Mouse (Mus musculus): ENCODE results near the gene Gm6993. TPM values are rescaled to one million over a fixed set of nuclear protein-coding genes. Genes with fewer than 3 reads are reported as not detected.

The Gm6993 gene
- polyA plus RNA-seq, 1 experiment from 2014 or later, result not detected

DNA sequence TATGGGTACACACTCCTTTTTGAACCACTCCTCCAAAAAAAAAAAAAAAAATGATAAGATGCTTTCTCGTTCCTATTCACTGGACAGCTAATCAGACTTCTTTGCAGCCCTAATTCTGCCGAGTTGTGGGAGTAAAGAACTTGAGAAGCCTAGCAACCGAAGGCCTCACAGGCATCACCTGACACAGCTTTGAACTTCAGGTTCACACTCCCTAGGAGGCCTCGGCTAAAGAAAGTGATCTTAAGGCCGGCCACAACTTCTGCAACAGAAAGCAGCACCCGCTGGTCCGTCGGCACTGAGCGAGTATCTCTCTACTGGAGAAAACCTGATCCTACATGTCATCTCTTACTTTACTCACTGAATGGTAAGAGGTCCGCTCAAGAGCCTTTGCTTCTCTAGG, 8.1 kb downstream of the Gm6993 start:
- Histone ChIP-seq H3K4me3 (ENCODE audit: low read depth, low read length) (no peak overlapping the region), H3K27ac (replicated peaks) (no peak overlapping the region), H3K27me3 (ENCODE audit: control insufficient read depth, insufficient read depth, low read length) (no peaks in the 10 kb centered on the region), H3K36me3 (ENCODE audit: control insufficient read depth, insufficient read depth, low read length) (no peaks in the 10 kb centered on the region), H3K9me3 (ENCODE audit: control insufficient read depth, low read length) (no peaks in the 10 kb centered on the region), H3K9ac (ENCODE audit: low read length) (no peak overlapping the region), H3K4me1 (replicated peaks; ENCODE audit: control insufficient read depth, insufficient read depth) (0 out of 2 replicates have a peak, but pooled peaks cover 2% of the 10 kb centered on the region), H3K4me2 (replicated peaks; ENCODE audit: low read depth) (no peak overlapping the region)
- TF ChIP-seq EP300 (optimal IDR thresholded peaks at IDR 0.05) (no peak), CTCF (IDR thresholded peaks at IDR 0.05; ENCODE audit: low read depth) (no peak)
- no peak for DNase-seq (ENCODE audit: low spot score)
- 46% methylated on average over 10 of the region's 10 CpGs for WGBS
- ATAC-seq (ENCODE audit: low FRiP score, low TSS enrichment), result no peak

DNA sequence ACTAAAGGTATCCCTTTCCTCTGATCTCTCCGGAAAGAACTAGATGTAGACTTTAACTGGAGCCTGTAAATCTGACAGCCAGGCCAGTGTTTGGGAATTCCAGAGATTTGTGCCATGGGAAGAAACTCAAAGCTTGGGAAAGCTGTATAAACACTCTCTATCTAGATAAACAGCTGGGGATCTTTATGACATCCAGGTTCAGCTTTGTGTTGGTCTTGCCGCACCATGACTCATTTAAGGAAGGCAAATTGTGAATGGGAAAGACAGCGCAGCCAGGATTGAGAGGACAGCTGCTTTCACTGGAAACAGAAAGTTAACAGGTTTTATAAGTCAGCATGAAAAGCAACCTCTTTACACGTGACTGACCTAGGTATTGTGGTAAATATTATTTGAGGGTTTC, 11.7 kb downstream of the Gm6993 start:
- DNase-seq (ENCODE audit: low spot score), result no peak

DNA sequence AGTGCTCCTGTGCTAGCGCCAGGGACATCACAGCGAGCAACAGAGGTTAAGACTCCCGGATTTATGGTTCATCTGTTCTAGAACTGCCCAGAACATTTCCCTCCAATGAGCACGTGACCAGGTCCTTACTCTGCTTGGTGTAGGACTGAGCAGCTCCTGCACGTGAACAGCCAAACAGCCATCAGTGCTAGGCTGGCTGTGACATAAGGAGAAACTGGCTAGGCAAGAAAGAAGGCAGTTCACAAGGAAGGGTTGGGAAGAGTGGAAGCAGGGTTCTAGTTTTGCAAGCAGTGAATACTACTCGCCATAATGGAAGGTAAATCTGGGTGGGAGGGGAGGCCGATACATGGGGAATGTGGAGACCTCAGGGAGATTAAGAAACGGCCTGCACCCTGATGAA, 14.4 kb downstream of the Gm6993 start:
- Histone ChIP-seq H3K4me3 (ENCODE audit: low read depth, low read length) (no peak overlapping the region), H3K27me3 (ENCODE audit: control insufficient read depth, insufficient read depth, low read length) (no peaks in the 10 kb centered on the region), H3K9ac (ENCODE audit: low read length) (no peak overlapping the region), H3K9me3 (ENCODE audit: control insufficient read depth, low read length) (no peaks in the 10 kb centered on the region), H3K27ac (replicated peaks) (no peak overlapping the region), H3K4me2 (replicated peaks; ENCODE audit: low read depth) (no peak overlapping the region), H3K4me1 (replicated peaks; ENCODE audit: control insufficient read depth, insufficient read depth) (peaks cover 3% of the 10 kb centered on the region), H3K36me3 (ENCODE audit: control insufficient read depth, insufficient read depth, low read length) (no peaks in the 10 kb centered on the region)
- TF ChIP-seq CTCF (IDR thresholded peaks at IDR 0.05; ENCODE audit: low read depth) (no peak), EP300 (optimal IDR thresholded peaks at IDR 0.05) (no peak)
- WGBS, result 61% methylated on average over 8 of the region's 8 CpGs
- DNase-seq (ENCODE audit: low spot score) (peak; percentile 38), ATAC-seq (ENCODE audit: low FRiP score, low TSS enrichment) (peak; percentile 63)

More for the DNA sequence above, 11.7 kb downstream of the Gm6993 start:
- H3K27ac ChIP-seq (replicated peaks), result no peak overlapping the region
- no peaks in the 10 kb centered on the region for H3K36me3 ChIP-seq (ENCODE audit: control insufficient read depth, insufficient read depth, low read length)
- H3K9ac ChIP-seq (ENCODE audit: low read length), result no peak overlapping the region
- H3K4me2 ChIP-seq (replicated peaks; ENCODE audit: low read depth), result no peak overlapping the region
- no peaks in the 10 kb centered on the region for H3K9me3 ChIP-seq (ENCODE audit: control insufficient read depth, low read length)
- no peak for TF ChIP-seq EP300 (optimal IDR thresholded peaks at IDR 0.05)
- TF ChIP-seq CTCF (IDR thresholded peaks at IDR 0.05; ENCODE audit: low read depth), result no peak
- H3K27me3 ChIP-seq (ENCODE audit: control insufficient read depth, insufficient read depth, low read length), result no peaks in the 10 kb centered on the region
- 13% methylated on average over 4 of the region's 4 CpGs for WGBS
- no peak overlapping the region for H3K4me3 ChIP-seq (ENCODE audit: low read depth, low read length)
- no peak; the same call in 1 of the 2 replicates for ATAC-seq (ENCODE audit: low FRiP score, low TSS enrichment)
- peaks cover 5% of the 10 kb centered on the region for H3K4me1 ChIP-seq (replicated peaks; ENCODE audit: control insufficient read depth, insufficient read depth)

DNA sequence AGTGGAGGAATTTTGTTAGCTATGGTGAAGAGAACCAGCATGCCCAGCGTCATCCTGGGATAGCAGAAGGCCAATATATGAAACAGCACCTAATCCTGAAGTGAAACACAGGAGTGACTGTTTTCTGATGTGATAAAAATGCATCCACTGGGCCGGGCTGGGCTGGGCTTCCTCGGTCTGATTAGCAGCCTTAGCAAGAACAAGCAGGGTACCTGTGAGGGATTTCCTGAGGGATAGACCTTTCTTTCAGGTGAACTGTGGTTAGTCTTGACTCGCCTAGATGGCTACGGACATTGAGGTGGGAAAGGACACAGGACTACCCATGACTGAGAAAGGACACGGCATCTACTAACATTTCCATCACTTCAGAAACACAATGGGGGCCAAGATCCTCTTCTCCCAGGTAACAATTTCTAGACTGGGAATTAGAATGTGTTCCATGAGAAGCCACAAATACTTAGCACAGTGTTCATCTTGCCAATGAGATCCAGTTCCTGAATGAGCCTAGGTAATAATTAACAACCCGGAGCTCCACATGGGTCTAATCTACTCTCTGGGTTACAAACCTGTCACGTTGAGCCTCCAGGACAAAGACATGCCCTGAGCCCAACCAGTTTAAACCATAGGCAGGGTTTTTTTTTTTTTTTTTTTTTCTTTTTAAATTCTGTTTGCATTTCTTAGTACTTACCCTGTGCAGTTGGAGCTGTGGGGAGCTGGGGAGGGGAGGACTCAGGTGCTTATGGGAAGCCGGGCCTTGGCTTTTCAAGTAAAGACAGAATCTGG, 15.7 kb downstream of the Gm6993 start:
- ATAC-seq (ENCODE audit: low FRiP score, low TSS enrichment) (peak; percentile 92), DNase-seq (ENCODE audit: low spot score) (peak; percentile 48)
- H3K9ac ChIP-seq (ENCODE audit: low read length), result no peak overlapping the region
- TF ChIP-seq EP300 (optimal IDR thresholded peaks at IDR 0.05), result no peak
- TF ChIP-seq CTCF (IDR thresholded peaks at IDR 0.05; ENCODE audit: low read depth), result no peak
- no peaks in the 10 kb centered on the region for H3K27me3 ChIP-seq (ENCODE audit: control insufficient read depth, insufficient read depth, low read length)
- 53% methylated on average over 9 of the region's 9 CpGs for WGBS
- H3K9me3 ChIP-seq (ENCODE audit: control insufficient read depth, low read length), result no peaks in the 10 kb centered on the region
- no peak overlapping the region for H3K4me3 ChIP-seq (ENCODE audit: low read depth, low read length)
- peak overlapping the region; percentile 80 for H3K27ac ChIP-seq (replicated peaks)
- H3K4me1 ChIP-seq (replicated peaks; ENCODE audit: control insufficient read depth, insufficient read depth), result peaks cover 3% of the 10 kb centered on the region
- no peak overlapping the region for H3K4me2 ChIP-seq (replicated peaks; ENCODE audit: low read depth)
- no peaks in the 10 kb centered on the region for H3K36me3 ChIP-seq (ENCODE audit: control insufficient read depth, insufficient read depth, low read length)

DNA sequence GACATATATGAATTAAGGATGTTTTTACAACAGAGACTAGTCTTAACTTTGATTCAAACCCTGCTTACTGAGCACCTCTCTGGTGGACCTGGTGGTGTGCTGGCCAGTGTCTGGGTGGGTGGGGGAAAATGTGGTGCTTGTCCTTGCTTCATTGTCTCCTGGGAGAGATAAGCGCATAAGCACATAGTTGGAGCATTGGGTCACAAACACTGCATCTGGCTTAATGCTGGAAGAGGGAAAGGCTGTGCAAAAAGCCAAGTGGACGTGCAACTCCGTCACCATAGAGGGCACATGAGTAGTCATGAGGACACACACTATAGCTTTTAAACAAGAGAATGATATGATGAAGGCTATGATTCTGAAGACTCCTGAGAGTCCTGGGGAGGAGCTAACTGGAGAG, 21.3 kb downstream of the Gm6993 start:
- Histone ChIP-seq H3K4me3 (ENCODE audit: low read depth, low read length) (no peak overlapping the region), H3K9ac (ENCODE audit: low read length) (no peak overlapping the region), H3K36me3 (ENCODE audit: control insufficient read depth, insufficient read depth, low read length) (no peaks in the 10 kb centered on the region), H3K9me3 (ENCODE audit: control insufficient read depth, low read length) (no peaks in the 10 kb centered on the region), H3K27ac (replicated peaks) (no peak overlapping the region), H3K27me3 (ENCODE audit: control insufficient read depth, insufficient read depth, low read length) (no peaks in the 10 kb centered on the region), H3K4me2 (replicated peaks; ENCODE audit: low read depth) (no peak overlapping the region), H3K4me1 (replicated peaks; ENCODE audit: control insufficient read depth, insufficient read depth) (no peaks in the 10 kb centered on the region)
- DNase-seq (ENCODE audit: low spot score) (no peak), ATAC-seq (ENCODE audit: low FRiP score, low TSS enrichment) (no peak)
- TF ChIP-seq CTCF (IDR thresholded peaks at IDR 0.05; ENCODE audit: low read depth), result no peak
- no peak for TF ChIP-seq EP300 (optimal IDR thresholded peaks at IDR 0.05)
- 71% methylated on average over 3 of the region's 3 CpGs for WGBS

DNA sequence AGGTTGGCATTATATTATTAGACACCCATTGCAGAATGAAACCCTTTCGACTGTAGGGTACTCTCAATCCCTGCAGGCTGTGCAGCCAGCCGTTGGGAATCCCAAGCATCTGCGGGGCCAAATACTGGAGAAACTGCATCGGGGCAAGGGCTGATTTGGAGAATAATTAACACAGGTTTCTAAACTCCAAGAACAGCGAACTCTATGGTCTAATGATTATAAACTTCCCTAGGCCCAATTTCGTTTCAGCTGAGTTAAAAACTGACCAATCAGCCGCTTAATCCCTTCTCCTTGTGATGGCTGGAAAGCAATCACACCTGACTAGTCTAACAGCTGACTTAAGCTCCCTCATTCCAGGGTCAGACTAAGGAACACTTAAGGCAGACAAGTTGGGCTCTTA, 23.4 kb downstream of the Gm6993 start:
- Histone ChIP-seq H3K27me3 (ENCODE audit: control insufficient read depth, insufficient read depth, low read length) (no peaks in the 10 kb centered on the region), H3K27ac (replicated peaks) (no peak overlapping the region), H3K36me3 (ENCODE audit: control insufficient read depth, insufficient read depth, low read length) (no peaks in the 10 kb centered on the region), H3K4me2 (replicated peaks; ENCODE audit: low read depth) (no peak overlapping the region), H3K4me3 (ENCODE audit: low read depth, low read length) (no peak overlapping the region), H3K9ac (ENCODE audit: low read length) (no peak overlapping the region), H3K9me3 (ENCODE audit: control insufficient read depth, low read length) (no peaks in the 10 kb centered on the region), H3K4me1 (replicated peaks; ENCODE audit: control insufficient read depth, insufficient read depth) (no peaks in the 10 kb centered on the region)
- ATAC-seq (ENCODE audit: low FRiP score, low TSS enrichment), result no peak
- no peak for DNase-seq (ENCODE audit: low spot score)
- WGBS, result 61% methylated on average over 7 of the region's 7 CpGs
- no peak for TF ChIP-seq EP300 (optimal IDR thresholded peaks at IDR 0.05)
- TF ChIP-seq CTCF (IDR thresholded peaks at IDR 0.05; ENCODE audit: low read depth), result no peak
